Mouse (Mus musculus) G1E (cell line): ENCODE results near the gene Amd1.

Experiments
- CTCF ChIP-seq: IDR thresholded peaks from 2 replicates; pipeline ENCODE4 v1.5.1; 2012; ENCODE audit warnings: low read depth, low read length, inconsistent platforms, mixed read lengths
- GATA1 ChIP-seq: IDR thresholded peaks from 2 replicates; pipeline ENCODE4 v1.6.1; 2012; ENCODE audit warnings: borderline replicate concordance, low read length, inconsistent platforms, mixed read lengths

DNA sequence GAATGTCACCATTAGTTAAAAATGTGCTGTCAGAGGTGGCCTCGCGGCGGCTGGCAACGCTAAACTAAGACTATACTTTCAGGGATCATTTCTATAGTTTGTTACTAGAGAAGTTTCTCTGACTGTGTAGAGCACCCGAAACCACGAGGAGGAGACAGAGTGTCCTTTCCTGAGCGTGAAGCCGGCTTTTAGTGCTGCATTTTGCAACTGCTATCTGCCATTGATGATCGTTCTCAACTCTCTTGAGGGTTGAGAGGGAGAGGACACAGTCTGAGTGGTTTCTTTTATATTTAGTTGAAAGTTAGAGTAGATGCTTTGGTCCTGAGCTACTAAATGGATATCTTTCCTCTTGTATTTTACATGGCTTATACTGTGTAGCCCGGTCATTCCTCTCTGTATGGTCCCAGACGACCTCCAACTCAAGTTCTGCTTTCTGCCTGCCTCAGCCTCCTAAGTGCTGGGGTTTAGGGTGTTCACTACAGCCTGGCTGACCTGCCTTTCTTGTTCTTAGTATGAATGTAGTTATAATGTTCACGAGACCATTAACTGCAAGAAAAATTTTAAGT lies 43.5 kb downstream of the Amd1 start:
- TF ChIP-seq CTCF (no peak), GATA1 (no peak)
